Mouse (Mus musculus): Measurements from ENCODE around the gene Porcn. TPM values are rescaled to one million over a fixed set of nuclear protein-coding genes. Genes with fewer than 3 reads are reported as not detected.

Porcn gene
- polyA plus RNA-seq, 1 experiment, result 67.5 TPM

GRCm38 (mm10) chrX:8251789-8252333 lies 45.5 kb upstream of the Porcn start:
- Histone ChIP-seq H3K27me3 (ENCODE audit: control insufficient read depth, insufficient read depth, insufficient read length) (no peaks in the 10 kb centered on the region), H3K36me3 (ENCODE audit: control insufficient read depth, insufficient read depth) (no peaks in the 10 kb centered on the region), H3K79me2 (ENCODE audit: control insufficient read depth, insufficient read depth) (peaks cover 13% of the 10 kb centered on the region), H3K4me2 (ENCODE audit: low read depth) (peak overlapping the region; percentile 57), H3ac (ENCODE audit: control insufficient read depth, insufficient read length) (peak overlapping the region; percentile 48), H3K4me3 (peak overlapping the region; percentile 77)
- TF ChIP-seq POLR2A (IDR thresholded peaks at IDR 0.05; ENCODE audit: insufficient read length, low read depth), result peak; percentile 45
- TF ChIP-seq MAX (IDR thresholded peaks at IDR 0.05; ENCODE audit: low read depth), result no peak
- TF ChIP-seq SRF (IDR thresholded peaks at IDR 0.05; ENCODE audit: control insufficient read depth, insufficient read length, low read depth), result no peak
- no peak for TF ChIP-seq REST (IDR thresholded peaks at IDR 0.05; ENCODE audit: insufficient read depth, insufficient read length)
- TF ChIP-seq USF1 (IDR thresholded peaks at IDR 0.05; ENCODE audit: low read depth), result no peak
- TF ChIP-seq E2F4 (IDR thresholded peaks at IDR 0.05; ENCODE audit: insufficient read depth), result no peak
- no peak for TF ChIP-seq TCF12 (IDR thresholded peaks at IDR 0.05; ENCODE audit: insufficient read depth, poor library complexity, severe bottlenecking)
- no peak for TF ChIP-seq CEBPB (IDR thresholded peaks at IDR 0.05; ENCODE audit: insufficient read depth, poor library complexity, severe bottlenecking)
- TF ChIP-seq TCF3 (IDR thresholded peaks at IDR 0.05; ENCODE audit: insufficient read length, low read depth), result no peak
- TF ChIP-seq MYOD1 (IDR thresholded peaks at IDR 0.05; ENCODE audit: control insufficient read depth in 1 of 3, insufficient read length in 2 of 3, low read depth in 2 of 3), result no peak
- peak; percentile 24 for TF ChIP-seq POLR2AphosphoS2 (IDR thresholded peaks at IDR 0.05; ENCODE audit: insufficient read length, low read depth)
- TF ChIP-seq MYOG (IDR thresholded peaks at IDR 0.05; ENCODE audit: control insufficient read depth in 1 of 3, insufficient read depth in 1 of 3, insufficient read length in 2 of 3, low read depth in 2 of 3), result no peak

GRCm38 (mm10) chrX:8248542-8249120 lies 42.3 kb upstream of the Porcn start:
- Histone ChIP-seq H3K79me2 (ENCODE audit: control insufficient read depth, insufficient read depth) (peaks cover 13% of the 10 kb centered on the region), H3K4me3 (no peak overlapping the region), H3K4me2 (ENCODE audit: low read depth) (no peak overlapping the region), H3K27me3 (ENCODE audit: control insufficient read depth, insufficient read depth, insufficient read length) (no peaks in the 10 kb centered on the region), H3ac (ENCODE audit: control insufficient read depth, insufficient read length) (no peak overlapping the region), H3K36me3 (ENCODE audit: control insufficient read depth, insufficient read depth) (no peaks in the 10 kb centered on the region)
- TF ChIP-seq TCF3 (IDR thresholded peaks at IDR 0.05; ENCODE audit: insufficient read length, low read depth) (no peak), REST (IDR thresholded peaks at IDR 0.05; ENCODE audit: insufficient read depth, insufficient read length) (no peak), MYOD1 (IDR thresholded peaks at IDR 0.05; ENCODE audit: control insufficient read depth in 1 of 3, insufficient read length in 2 of 3, low read depth in 2 of 3) (no peak), MAX (IDR thresholded peaks at IDR 0.05; ENCODE audit: low read depth) (no peak), POLR2A (IDR thresholded peaks at IDR 0.05; ENCODE audit: insufficient read length, low read depth) (no peak), TCF12 (IDR thresholded peaks at IDR 0.05; ENCODE audit: insufficient read depth, poor library complexity, severe bottlenecking) (no peak), E2F4 (IDR thresholded peaks at IDR 0.05; ENCODE audit: insufficient read depth) (no peak), CEBPB (IDR thresholded peaks at IDR 0.05; ENCODE audit: insufficient read depth, poor library complexity, severe bottlenecking) (no peak), USF1 (IDR thresholded peaks at IDR 0.05; ENCODE audit: low read depth) (no peak), SRF (IDR thresholded peaks at IDR 0.05; ENCODE audit: control insufficient read depth, insufficient read length, low read depth) (no peak), MYOG (IDR thresholded peaks at IDR 0.05; ENCODE audit: control insufficient read depth in 1 of 3, insufficient read depth in 1 of 3, insufficient read length in 2 of 3, low read depth in 2 of 3) (no peak), POLR2AphosphoS2 (IDR thresholded peaks at IDR 0.05; ENCODE audit: insufficient read length, low read depth) (no peak)

- H3K4me2 ChIP-seq (ENCODE audit: low read depth), result no peak overlapping the region
- no peak for TF ChIP-seq SRF (IDR thresholded peaks at IDR 0.05; ENCODE audit: control insufficient read depth, insufficient read length, low read depth)
- no peak for TF ChIP-seq E2F4 (IDR thresholded peaks at IDR 0.05; ENCODE audit: insufficient read depth)
- TF ChIP-seq REST (IDR thresholded peaks at IDR 0.05; ENCODE audit: insufficient read depth, insufficient read length), result no peak
- TF ChIP-seq MYOG (IDR thresholded peaks at IDR 0.05; ENCODE audit: control insufficient read depth in 1 of 3, insufficient read depth in 1 of 3, insufficient read length in 2 of 3, low read depth in 2 of 3), result no peak
- TF ChIP-seq POLR2A (IDR thresholded peaks at IDR 0.05; ENCODE audit: insufficient read length, low read depth), result no peak
- H3K4me3 ChIP-seq, result no peak overlapping the region
- no peaks in the 10 kb centered on the region for H3K27me3 ChIP-seq (ENCODE audit: control insufficient read depth, insufficient read depth, insufficient read length)
- H3K79me2 ChIP-seq (ENCODE audit: control insufficient read depth, insufficient read depth), result peaks cover 13% of the 10 kb centered on the region
- no peaks in the 10 kb centered on the region for H3K36me3 ChIP-seq (ENCODE audit: control insufficient read depth, insufficient read depth)
- H3ac ChIP-seq (ENCODE audit: control insufficient read depth, insufficient read length), result no peak overlapping the region
Measured at GRCm38 (mm10) chrX:8247680-8248079, 41.4 kb upstream of the Porcn start.

GRCm38 (mm10) chrX:8238804-8239395 lies 32.6 kb upstream of the Porcn start:
- Histone ChIP-seq H3K4me2 (ENCODE audit: low read depth) (peak overlapping the region; percentile 39), H3K36me3 (ENCODE audit: control insufficient read depth, insufficient read depth) (no peaks in the 10 kb centered on the region), H3K79me2 (ENCODE audit: control insufficient read depth, insufficient read depth) (no peaks in the 10 kb centered on the region), H3ac (ENCODE audit: control insufficient read depth, insufficient read length) (no peak overlapping the region), H3K27me3 (ENCODE audit: control insufficient read depth, insufficient read depth, insufficient read length) (no peaks in the 10 kb centered on the region), H3K4me3 (no peak overlapping the region)
- TF ChIP-seq TCF3 (IDR thresholded peaks at IDR 0.05; ENCODE audit: insufficient read length, low read depth) (peak; percentile 49), USF1 (IDR thresholded peaks at IDR 0.05; ENCODE audit: low read depth) (no peak), E2F4 (IDR thresholded peaks at IDR 0.05; ENCODE audit: insufficient read depth) (no peak), MYOG (IDR thresholded peaks at IDR 0.05; ENCODE audit: control insufficient read depth in 1 of 3, insufficient read depth in 1 of 3, insufficient read length in 2 of 3, low read depth in 2 of 3) (peak in 1 of 3 experiments; percentile 57), MYOD1 (IDR thresholded peaks at IDR 0.05; ENCODE audit: control insufficient read depth in 1 of 3, insufficient read length in 2 of 3, low read depth in 2 of 3) (peak in 2 of 3 experiments; percentile 50 to 60), SRF (IDR thresholded peaks at IDR 0.05; ENCODE audit: control insufficient read depth, insufficient read length, low read depth) (no peak), TCF12 (IDR thresholded peaks at IDR 0.05; ENCODE audit: insufficient read depth, poor library complexity, severe bottlenecking) (peak; percentile 22), POLR2AphosphoS2 (IDR thresholded peaks at IDR 0.05; ENCODE audit: insufficient read length, low read depth) (no peak), REST (IDR thresholded peaks at IDR 0.05; ENCODE audit: insufficient read depth, insufficient read length) (no peak), CEBPB (IDR thresholded peaks at IDR 0.05; ENCODE audit: insufficient read depth, poor library complexity, severe bottlenecking) (no peak), MAX (IDR thresholded peaks at IDR 0.05; ENCODE audit: low read depth) (no peak), POLR2A (IDR thresholded peaks at IDR 0.05; ENCODE audit: insufficient read length, low read depth) (no peak)

Data from myocyte (in vitro differentiated cells).